Mouse (Mus musculus): Measurements from ENCODE around the gene Agbl1. TPM values are rescaled to one million over a fixed set of nuclear protein-coding genes. Genes with fewer than 3 reads are reported as not detected.
A peak's percentile ranks its signal among the peaks of the same experiment; 100 is the strongest.

Gene Agbl1
- polyA plus RNA-seq, 1 experiment = 0.09 TPM

GRCm38 (mm10) chr7:76487519-76487918 is 257.8 kb downstream of the Agbl1 start:
- Histone ChIP-seq H3K27ac (ENCODE audit: insufficient read depth, low read depth, low read length) (no peak overlapping the region), H3K36me3 (ENCODE audit: control insufficient read depth, insufficient read depth, low read length) (no peaks in the 10 kb centered on the region), H3K4me3 (ENCODE audit: insufficient read depth, low read depth, low read length) (no peak overlapping the region), H3K27me3 (replicated peaks; ENCODE audit: control insufficient read depth, insufficient read depth, low read length) (no peaks in the 10 kb centered on the region), H3K4me1 (ENCODE audit: control insufficient read depth, insufficient read depth, low read length) (no peaks in the 10 kb centered on the region)
- no peak for DNase-seq
- TF ChIP-seq POLR2A (IDR thresholded peaks at IDR 0.05; ENCODE audit: low read depth, low read length) = no peak
- WGBS = 73% methylated on average over 5 of the region's 5 CpGs

GRCm38 (mm10) chr7:76524291-76524690 is 294.6 kb downstream of the Agbl1 start:
- Histone ChIP-seq H3K27me3 (replicated peaks; ENCODE audit: control insufficient read depth, insufficient read depth, low read length) (no peaks in the 10 kb centered on the region), H3K4me1 (ENCODE audit: control insufficient read depth, insufficient read depth, low read length) (no peaks in the 10 kb centered on the region), H3K36me3 (ENCODE audit: control insufficient read depth, insufficient read depth, low read length) (no peaks in the 10 kb centered on the region), H3K4me3 (ENCODE audit: insufficient read depth, low read depth, low read length) (no peak overlapping the region), H3K27ac (ENCODE audit: insufficient read depth, low read depth, low read length) (no peak overlapping the region)
- 29% methylated on average over 3 of the region's 3 CpGs for WGBS
- no peak for DNase-seq
- TF ChIP-seq CTCF (conservative IDR thresholded peaks at IDR 0.05; ENCODE audit: insufficient read depth, insufficient read length, low read depth, low read length) (no peak), POLR2A (IDR thresholded peaks at IDR 0.05; ENCODE audit: low read depth, low read length) (no peak)

- no peak for TF ChIP-seq POLR2A (IDR thresholded peaks at IDR 0.05; ENCODE audit: low read depth, low read length)
- no peak for TF ChIP-seq CTCF (conservative IDR thresholded peaks at IDR 0.05; ENCODE audit: insufficient read depth, insufficient read length, low read depth, low read length)
- Histone ChIP-seq H3K4me3 (ENCODE audit: insufficient read depth, low read depth, low read length) (no peak overlapping the region), H3K4me1 (ENCODE audit: control insufficient read depth, insufficient read depth, low read length) (no peaks in the 10 kb centered on the region), H3K27me3 (replicated peaks; ENCODE audit: control insufficient read depth, insufficient read depth, low read length) (no peaks in the 10 kb centered on the region), H3K36me3 (ENCODE audit: control insufficient read depth, insufficient read depth, low read length) (no peaks in the 10 kb centered on the region), H3K27ac (ENCODE audit: insufficient read depth, low read depth, low read length) (no peak overlapping the region)
- peak; percentile 64 for DNase-seq
- 47% methylated on average over 2 of the region's 2 CpGs for WGBS
Measured at GRCm38 (mm10) chr7:76546456-76546855, 316.8 kb downstream of the Agbl1 start.

GRCm38 (mm10) chr7:76547313-76547712 is 317.6 kb downstream of the Agbl1 start:
- Histone ChIP-seq H3K4me3 (ENCODE audit: insufficient read depth, low read depth, low read length) (no peak overlapping the region), H3K27ac (ENCODE audit: insufficient read depth, low read depth, low read length) (no peak overlapping the region), H3K27me3 (replicated peaks; ENCODE audit: control insufficient read depth, insufficient read depth, low read length) (no peaks in the 10 kb centered on the region), H3K36me3 (ENCODE audit: control insufficient read depth, insufficient read depth, low read length) (no peaks in the 10 kb centered on the region), H3K4me1 (ENCODE audit: control insufficient read depth, insufficient read depth, low read length) (no peaks in the 10 kb centered on the region)
- no peak for TF ChIP-seq POLR2A (IDR thresholded peaks at IDR 0.05; ENCODE audit: low read depth, low read length)
- no peak for TF ChIP-seq CTCF (conservative IDR thresholded peaks at IDR 0.05; ENCODE audit: insufficient read depth, insufficient read length, low read depth, low read length)
- DNase-seq = no peak

DNA sequence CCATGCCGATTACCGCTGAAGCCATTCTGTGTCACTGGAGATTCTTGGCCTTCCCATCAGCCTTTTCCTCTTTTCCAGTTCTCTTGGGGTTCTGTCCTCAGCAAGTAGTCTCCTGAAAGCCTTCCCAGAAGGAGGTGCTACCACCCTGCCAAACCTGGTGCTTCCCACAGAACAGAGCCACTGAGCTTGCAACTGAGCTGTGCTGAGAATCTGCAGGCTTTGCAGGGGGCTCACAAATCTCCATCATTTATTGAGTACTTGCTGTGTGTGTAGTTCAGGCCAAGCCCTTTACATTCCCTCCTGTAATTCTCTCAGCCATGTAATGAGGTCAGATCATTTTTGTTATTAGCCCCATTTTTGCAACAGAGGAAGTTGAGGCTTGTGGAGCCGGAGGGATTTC is 322.2 kb downstream of the Agbl1 start:
- no peak for TF ChIP-seq CTCF (conservative IDR thresholded peaks at IDR 0.05; ENCODE audit: insufficient read depth, insufficient read length, low read depth, low read length)
- no peak for TF ChIP-seq POLR2A (IDR thresholded peaks at IDR 0.05; ENCODE audit: low read depth, low read length)
- no peak for DNase-seq
- Histone ChIP-seq H3K4me1 (ENCODE audit: control insufficient read depth, insufficient read depth, low read length) (no peaks in the 10 kb centered on the region), H3K4me3 (ENCODE audit: insufficient read depth, low read depth, low read length) (no peak overlapping the region), H3K27ac (ENCODE audit: insufficient read depth, low read depth, low read length) (no peak overlapping the region), H3K27me3 (replicated peaks; ENCODE audit: control insufficient read depth, insufficient read depth, low read length) (no peaks in the 10 kb centered on the region), H3K36me3 (ENCODE audit: control insufficient read depth, insufficient read depth, low read length) (no peaks in the 10 kb centered on the region)
- WGBS = 47% methylated on average over 3 of the region's 3 CpGs

DNA sequence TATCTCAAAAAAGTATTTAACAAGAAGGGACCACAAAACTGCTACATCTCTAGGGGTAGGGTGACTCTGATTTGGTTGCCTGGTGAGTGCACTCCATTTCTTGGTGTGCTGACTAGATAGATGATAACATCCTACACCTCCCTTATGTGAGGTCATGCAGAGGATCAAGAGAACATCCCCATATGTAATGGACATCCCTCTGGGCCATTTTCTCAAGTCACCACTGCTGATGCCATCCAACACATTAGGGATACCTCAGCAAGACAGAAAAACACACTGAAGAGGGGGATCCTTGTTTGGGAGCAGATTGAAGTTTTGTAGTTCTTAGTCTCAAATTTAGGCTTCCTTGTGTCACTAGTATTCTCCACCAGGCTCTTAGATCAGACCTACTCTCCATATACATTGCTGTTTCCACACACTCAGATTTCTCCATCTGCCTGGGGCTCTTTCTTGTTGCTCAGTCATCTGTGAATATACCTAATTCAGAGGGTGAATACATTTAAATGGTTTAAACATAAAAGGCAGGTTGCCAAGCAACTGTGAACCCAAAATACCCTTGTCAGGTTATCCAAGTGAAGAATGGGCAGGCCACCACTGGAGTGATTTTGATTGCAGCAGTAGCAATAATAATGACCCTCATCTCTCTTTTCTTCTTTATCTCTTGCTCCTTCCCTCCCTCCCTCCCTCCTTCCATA is 331.0 kb downstream of the Agbl1 start:
- no peaks in the 10 kb centered on the region for H3K27me3 ChIP-seq (replicated peaks; ENCODE audit: control insufficient read depth, insufficient read depth, low read length)
- H3K36me3 ChIP-seq (ENCODE audit: control insufficient read depth, insufficient read depth, low read length) = no peaks in the 10 kb centered on the region
- no peaks in the 10 kb centered on the region for H3K4me1 ChIP-seq (ENCODE audit: control insufficient read depth, insufficient read depth, low read length)
- peak; percentile 57 for DNase-seq
- no peak for TF ChIP-seq POLR2A (IDR thresholded peaks at IDR 0.05; ENCODE audit: low read depth, low read length)
- TF ChIP-seq CTCF (conservative IDR thresholded peaks at IDR 0.05; ENCODE audit: insufficient read depth, insufficient read length, low read depth, low read length) = no peak
- no peak overlapping the region for H3K27ac ChIP-seq (ENCODE audit: insufficient read depth, low read depth, low read length)
- H3K4me3 ChIP-seq (ENCODE audit: insufficient read depth, low read depth, low read length) = no peak overlapping the region

- Histone ChIP-seq H3K4me1 (ENCODE audit: control insufficient read depth, insufficient read depth, low read length) (no peaks in the 10 kb centered on the region), H3K4me3 (ENCODE audit: insufficient read depth, low read depth, low read length) (no peak overlapping the region), H3K27me3 (replicated peaks; ENCODE audit: control insufficient read depth, insufficient read depth, low read length) (no peaks in the 10 kb centered on the region), H3K36me3 (ENCODE audit: control insufficient read depth, insufficient read depth, low read length) (no peaks in the 10 kb centered on the region), H3K27ac (ENCODE audit: insufficient read depth, low read depth, low read length) (no peak overlapping the region)
- no peak for TF ChIP-seq CTCF (conservative IDR thresholded peaks at IDR 0.05; ENCODE audit: insufficient read depth, insufficient read length, low read depth, low read length)
- no peak for TF ChIP-seq POLR2A (IDR thresholded peaks at IDR 0.05; ENCODE audit: low read depth, low read length)
- no peak for DNase-seq
- WGBS = 77% methylated on average over 4 of the region's 4 CpGs
Measured at GRCm38 (mm10) chr7:76562506-76562905, 332.8 kb downstream of the Agbl1 start.

All from kidney, adult 2 months (tissue).